Mouse (Mus musculus) MEL (cell line): ENCODE results near the gene Slc3a1.

Experiments
- CTCF ChIP-seq, 3 experiments: IDR thresholded peaks in 2 of 3; conservative IDR thresholded peaks in 1 of 3; 2 replicates each; pipeline ENCODE4 v1.5.1; 2011 to 2012; ENCODE audit warnings: low read length in 3 of 3, low read depth in 2 of 3, mild to moderate bottlenecking in 2 of 3, improper control_type of control experiment in 1 of 3, inconsistent platforms in 1 of 3, mixed read lengths in 1 of 3, moderate library complexity in 1 of 3; ENCODE audit not compliant: control insufficient read depth in 1 of 3, insufficient read depth in 1 of 3, poor library complexity in 1 of 3, severe bottlenecking in 1 of 3
- RAD21 ChIP-seq: IDR thresholded peaks from 2 replicates; pipeline ENCODE4 v1.6.1; 2011; ENCODE audit warnings: mild to moderate bottlenecking, low read depth, low read length, improper control_type of control experiment
- SMC3 ChIP-seq: IDR thresholded peaks from 2 replicates; pipeline ENCODE4 v1.6.1; 2011; ENCODE audit warnings: low read depth, low read length, improper control_type of control experiment

DNA sequence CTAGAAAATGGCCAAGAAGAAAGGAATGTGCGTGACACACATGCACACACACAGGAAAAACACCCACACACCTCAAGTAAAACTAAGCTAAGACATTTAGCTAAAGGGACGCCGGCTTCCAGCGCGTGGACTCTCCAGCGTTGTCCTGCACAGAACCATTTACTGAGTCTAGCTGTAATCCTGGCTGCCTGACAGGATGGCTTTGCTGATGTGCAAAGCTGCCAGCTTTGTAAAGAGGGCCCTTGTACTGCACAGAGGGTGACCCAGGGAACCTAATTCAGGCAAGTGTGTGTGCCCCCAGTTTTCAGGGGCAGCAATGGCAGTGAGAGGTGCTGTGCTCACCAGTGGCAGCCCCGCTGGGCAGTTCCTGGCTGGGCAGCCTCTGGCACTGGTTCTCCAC, 39.2 kb downstream of the Slc3a1 start:
- TF ChIP-seq RAD21: no peak
- no peak for TF ChIP-seq SMC3
- TF ChIP-seq CTCF (IDR thresholded peaks at IDR 0.05 in 2 of 3, conservative IDR thresholded peaks at IDR 0.05 in 1 of 3; ENCODE audit: control insufficient read depth in 1 of 3, insufficient read depth in 1 of 3, low read depth in 2 of 3, low read length in 3 of 3, poor library complexity in 1 of 3, severe bottlenecking in 1 of 3): no peak
